Mouse (Mus musculus) cerebellum, postnatal 36 days (tissue): Measurements from ENCODE around the gene Zfp777.
A peak's percentile ranks its signal among the peaks of the same experiment; 100 is the strongest.

ENCODE experiments used
- DNase-seq, 2 experiments: peaks; one replicate each; pipeline ENCODE4 v3.0.0; 2021 to 2022; ENCODE audit warnings: mixed read lengths in 2 of 2

Zfp777 gene

DNA sequence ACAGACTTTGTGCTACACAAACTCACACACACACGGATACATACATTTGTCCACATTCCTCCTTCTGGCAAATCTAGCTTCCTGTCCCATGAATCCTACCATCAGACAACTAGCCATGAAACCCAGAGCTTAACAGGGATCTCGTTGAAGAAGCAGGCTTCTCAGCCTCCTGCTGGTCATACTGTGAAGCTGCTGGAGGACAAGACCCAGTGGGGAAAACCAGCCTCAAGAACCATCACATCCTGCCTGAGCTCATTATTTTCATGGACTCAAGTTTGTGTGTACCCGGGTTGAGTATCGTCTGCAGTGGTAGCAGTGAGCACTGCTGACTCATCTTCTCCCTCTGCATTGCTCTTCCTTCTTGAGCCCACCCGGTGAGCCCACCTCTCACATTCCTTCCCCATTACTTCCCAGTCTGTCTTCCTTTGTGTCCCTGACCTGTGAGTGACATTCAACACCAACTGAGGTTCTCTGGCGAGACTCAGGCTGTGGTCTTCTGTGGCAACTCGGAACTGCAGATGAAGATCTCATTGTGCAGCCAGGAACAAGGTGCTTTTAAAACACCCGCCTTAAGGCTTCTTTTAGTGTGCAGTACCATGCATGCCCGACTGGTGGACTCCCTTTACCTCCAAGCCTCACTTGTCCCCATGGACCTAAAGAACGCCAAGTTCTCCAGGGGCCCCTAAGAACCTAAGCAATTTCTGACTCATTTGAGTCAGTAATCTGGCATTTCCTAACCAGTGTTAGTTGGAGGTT lies 22.6 kb downstream of the Zfp777 start:
- DNase-seq = no peak

DNA sequence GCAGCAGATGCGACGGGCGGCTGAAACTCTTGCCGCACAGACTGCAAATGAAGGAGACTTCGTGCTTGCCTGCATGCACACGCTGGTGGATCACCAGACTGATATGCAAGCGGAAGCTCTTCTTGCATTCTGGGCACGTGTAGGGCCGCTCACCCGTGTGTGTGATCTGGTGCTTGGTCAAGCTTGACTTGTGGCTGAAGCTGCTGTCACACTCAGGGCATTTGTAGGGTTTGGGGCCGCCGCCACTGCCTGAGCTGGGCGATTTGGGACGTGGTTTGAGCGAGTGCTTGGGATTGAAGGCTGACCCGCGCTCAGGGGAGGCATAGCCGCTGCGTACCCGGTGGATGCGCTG lies 23.7 kb downstream of the Zfp777 start:
- peak in 1 of 2 experiments; percentile 16 for DNase-seq

DNA sequence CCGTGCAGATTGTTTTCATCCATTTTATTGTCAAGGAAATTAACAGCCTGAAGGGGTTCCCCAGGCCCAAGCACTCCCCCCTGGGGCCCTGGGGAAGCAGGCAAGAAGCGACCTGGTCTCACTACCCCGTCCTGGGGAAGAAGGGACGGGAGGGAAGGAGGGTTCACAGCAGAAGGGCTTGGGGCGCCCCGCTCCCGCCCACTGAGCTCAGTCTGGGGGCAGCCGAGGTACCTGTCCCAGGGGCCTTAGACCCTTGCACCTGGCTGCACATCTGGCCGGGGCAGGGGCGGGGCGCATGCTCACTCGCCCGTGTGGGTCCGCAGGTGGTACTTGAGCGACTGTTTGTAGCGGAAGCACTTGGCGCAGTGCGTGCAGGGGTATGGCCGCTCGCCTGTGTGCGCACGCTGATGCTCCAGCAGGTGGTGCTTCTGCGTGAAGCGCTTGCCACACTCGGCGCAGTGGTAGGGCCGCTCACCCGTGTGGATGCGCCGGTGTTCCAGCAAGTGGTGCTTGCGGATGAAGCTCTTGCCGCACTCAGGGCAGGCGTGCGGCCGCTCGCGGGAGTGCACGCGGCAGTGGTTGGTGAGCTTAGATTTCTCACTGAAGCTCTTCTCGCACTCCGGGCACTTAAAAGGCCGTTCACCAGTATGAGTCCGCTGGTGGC lies 24.2 kb downstream of the Zfp777 start:
- peak; percentile 43 to 54 for DNase-seq

DNA sequence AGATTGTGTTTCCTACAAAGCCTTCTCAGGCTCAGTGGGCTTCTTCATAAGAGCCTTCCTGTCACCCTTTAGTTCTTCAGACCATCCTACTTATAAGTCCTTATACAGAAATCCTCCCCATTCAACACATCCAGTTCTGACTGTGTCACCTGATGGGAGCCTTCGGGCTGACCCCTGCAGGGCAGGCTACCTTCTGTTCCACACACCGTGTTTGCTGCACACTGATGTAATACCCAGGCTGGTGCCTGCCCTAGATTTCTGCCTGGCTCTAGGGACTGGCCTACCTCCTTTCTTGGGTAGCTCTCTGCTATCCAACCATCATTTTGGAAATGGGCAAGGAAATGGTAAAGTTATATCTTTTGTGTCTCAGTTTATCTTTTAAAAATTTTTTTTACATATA lies 26.0 kb downstream of the Zfp777 start:
- DNase-seq = peak; percentile 75 to 79

DNA sequence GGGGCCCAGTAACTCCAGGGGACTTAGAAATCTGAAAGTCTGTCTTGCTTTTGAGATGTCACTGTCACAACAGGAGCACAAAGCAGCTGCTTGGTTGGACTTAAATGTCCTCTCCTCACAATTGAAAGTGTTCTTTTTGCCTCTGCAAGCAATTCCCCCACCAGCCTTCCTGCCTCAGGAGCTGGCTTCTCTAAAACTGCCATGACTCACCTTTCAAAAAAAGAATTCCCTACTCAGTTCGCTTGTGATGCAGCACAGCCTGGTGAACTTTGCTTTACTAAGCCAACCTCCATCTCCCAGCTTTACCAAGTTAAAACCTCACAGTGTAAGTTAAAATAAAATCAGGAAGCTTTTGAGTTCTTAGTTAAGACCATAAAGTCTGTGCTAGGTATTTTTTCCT lies 27.0 kb downstream of the Zfp777 start:
- DNase-seq = no peak

DNA sequence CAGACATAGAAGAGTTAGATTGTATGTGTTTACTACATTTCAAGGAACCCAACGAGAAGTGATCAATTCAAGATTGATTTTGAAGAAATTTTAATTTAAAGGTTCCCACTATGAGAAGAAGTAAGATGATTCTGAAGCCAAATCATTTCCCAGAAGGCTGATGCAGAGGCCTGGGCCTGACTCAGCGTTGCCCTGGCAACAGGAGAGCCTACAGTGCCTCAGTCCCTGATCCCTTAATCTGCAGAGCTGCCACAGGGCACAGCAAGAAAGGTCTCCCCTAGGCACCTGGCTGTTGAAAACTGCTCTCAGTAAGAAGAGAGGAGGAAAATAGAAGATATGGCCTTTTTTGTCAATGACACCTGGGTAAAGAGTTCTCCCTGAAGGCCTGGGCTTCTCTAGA lies 28.7 kb downstream of the Zfp777 start:
- DNase-seq = peak in 1 of 2 experiments; percentile 33

DNA sequence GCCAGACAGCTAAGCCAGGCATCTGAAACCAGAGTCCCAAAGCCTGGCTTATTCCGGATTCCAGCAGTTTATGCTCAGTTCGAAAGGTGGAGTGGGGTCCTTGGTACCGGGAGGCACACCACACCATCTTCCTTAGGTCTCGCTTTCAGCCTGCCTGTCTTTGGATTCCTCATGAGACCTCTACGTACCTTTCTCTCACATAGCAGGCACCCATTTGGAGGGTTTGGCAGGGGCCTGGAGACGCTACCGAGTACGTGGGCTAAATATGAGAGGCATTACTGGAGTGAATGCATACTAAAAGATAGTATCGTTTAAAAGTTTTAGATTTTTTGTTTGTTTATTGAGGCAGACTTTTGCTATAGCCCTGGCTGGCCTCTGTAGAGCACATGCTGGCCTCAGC lies 31.9 kb downstream of the Zfp777 start:
- DNase-seq = no peak

DNA sequence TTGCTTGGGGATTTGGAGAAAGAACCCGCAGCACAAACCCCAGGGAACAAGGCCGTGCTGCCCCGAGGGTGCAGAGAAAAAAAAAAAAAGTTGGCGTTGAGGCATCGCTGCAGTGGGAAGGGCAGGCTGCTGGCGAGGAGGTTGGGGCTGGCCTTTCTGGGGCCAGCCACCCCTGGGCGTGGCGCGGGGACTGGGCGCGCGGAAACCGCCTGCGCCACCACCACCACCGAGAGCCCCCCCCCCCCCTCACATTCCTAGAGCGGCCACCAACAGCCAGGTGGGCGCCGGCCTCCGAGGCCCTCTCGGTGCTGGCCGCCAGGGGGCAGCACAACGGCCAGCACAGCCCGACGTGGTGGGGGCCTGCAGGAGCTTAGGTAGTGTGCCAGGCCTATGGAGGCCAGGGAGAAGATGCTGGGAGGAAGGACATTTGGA lies 32.6 kb downstream of the Zfp777 start:
- peak; percentile 82 to 89 for DNase-seq

DNA sequence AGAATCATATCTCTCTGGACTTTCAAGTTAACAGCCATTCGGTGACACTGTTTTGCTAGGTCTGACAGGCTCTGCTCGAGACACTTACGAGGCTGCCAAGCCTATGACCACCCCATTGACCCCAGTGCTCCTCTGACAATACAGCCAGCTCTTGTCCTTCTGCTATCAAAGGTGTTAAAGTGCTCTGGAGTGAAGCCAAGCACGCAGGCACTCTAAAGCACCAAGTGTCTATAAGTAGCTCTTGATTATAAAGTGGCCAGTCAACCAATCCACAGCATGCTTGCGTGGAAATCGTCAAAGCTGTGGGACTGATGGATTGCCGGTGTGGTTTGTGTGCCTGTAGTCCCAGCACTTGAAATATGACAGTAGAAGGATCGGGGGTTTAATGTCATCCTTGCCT lies 38.0 kb downstream of the Zfp777 start:
- DNase-seq = no peak

DNA sequence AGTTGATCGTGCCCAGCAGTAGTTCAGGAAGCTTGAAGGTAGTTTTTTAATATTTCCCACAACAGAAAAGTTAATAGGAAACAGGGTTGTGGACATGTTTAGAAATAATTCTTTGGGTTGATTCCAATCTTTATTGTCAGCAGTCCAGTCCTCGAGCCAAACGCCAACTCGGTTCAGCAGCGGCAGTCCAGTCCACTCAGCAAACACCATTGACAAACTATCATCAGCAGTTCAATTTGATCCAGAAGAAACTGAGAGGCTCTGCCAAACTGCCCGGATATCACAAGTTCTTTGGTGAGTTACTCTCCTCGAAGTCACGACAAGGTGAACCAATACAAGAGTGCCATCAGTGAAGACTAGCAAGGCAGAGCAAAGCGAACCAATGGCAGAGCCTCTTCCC lies 53.0 kb downstream of the Zfp777 start:
- DNase-seq = no peak

DNA sequence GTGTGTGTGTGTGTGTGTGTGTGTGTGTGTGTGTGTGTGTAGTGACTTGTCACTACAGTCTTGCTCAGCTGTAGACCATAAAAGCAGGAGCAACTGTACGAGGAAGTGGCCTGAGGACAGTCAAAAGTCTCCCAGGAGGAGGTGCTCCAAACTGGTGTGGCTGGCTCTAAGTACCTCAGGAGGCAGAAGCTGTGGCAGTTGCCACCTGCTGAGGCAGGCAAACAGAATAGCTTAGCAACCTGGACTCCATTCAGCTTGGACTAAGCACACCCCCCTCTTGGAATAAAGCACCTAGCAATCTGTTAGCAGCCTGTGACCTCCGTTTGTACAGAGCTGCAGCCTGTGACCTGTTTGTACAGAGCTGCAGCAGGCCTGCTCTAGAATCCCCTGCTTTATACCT lies 64.8 kb downstream of the Zfp777 start:
- DNase-seq = peak in 1 of 2 experiments; percentile 20

DNA sequence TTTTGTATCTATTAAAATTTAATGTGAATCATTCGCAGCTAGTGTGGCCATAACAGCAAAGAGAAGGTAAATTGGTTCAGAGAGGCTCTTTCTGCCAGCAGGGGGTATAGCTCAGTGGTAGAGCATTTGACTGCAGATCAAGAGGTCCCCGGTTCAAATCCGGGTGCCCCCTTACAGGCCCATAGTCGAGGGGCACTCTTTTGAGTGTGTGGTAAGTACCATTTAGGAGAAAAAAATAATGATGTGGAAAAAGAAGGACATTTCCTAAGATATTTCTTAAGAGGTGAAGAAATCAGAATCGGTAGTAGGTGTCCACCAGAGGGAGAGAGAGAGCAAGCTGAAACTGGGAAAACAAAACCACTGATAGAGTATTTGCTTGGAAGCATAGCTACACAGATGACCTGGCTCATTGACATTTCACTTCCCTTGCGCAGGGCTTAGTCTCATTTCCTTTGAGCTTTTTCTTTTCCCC lies 69.8 kb downstream of the Zfp777 start:
- peak; percentile 75 to 85 for DNase-seq

DNA sequence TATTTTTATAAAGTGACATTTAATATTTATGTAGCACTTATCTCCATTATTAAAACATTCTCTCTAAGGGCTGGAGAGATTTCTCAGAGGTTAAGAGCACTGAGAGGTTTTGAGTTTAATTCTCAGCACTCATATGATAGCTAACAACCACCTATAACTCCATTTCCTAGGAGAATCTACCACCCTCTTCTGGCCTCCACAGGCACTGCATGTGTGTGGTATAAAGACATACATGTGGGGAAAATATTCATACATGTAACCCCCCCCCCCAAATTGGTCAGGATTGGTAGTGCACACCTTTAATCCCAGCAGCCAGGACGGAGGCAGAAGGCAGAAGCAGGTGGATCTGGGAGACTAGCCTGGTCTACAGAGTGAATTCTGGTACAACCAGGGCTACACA lies 74.1 kb downstream of the Zfp777 start:
- no peak for DNase-seq
